Comparison of ENCODE assay signal across 8 mouse cellular contexts in the genomic region with DNA sequence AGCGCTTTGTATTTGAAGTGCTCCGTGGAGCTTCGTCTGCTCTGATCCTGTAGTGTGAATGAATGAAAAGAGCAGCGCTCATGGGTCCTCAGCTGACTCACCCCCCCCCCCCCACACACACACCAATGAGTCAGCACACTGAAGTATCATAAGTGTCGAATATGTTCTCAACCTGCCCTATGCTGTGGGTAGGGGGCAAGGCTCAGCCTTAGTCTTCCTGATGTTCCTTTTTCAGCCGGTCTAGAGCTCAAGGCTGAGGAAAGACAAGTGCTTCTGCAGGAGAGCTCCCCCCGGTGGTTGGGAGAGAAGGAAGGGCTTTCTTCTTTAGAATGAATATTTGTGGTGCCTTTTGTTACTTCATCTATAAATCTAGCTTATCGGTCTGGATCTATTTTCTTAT. TPM values are rescaled to one million over a fixed set of nuclear protein-coding genes. Genes with fewer than 3 reads are reported as not detected.
DNase-seq lines count a peak whose midpoint lies in the region; ATAC-seq lines count a peak whose summit lies in the region.

No protein-coding gene starts in this region.

- no peak overlapping the region for H3K4me3 ChIP-seq in forebrain, embryonic 16.5 days (replicated peaks; ENCODE audit: low read length)
- H3K4me3 ChIP-seq in forebrain, embryonic 14.5 days (ENCODE audit: low read depth, low read length): no peak overlapping the region
- H3K4me3 ChIP-seq in intestine, embryonic 16.5 days (ENCODE audit: low read length): peak overlapping the region; percentile 37; the same call in 1 of the 2 replicates
- peak overlapping the region; percentile 30 for H3K4me3 ChIP-seq in lung, embryonic 15.5 days

- H3K9ac ChIP-seq in forebrain, embryonic 16.5 days (replicated peaks; ENCODE audit: low read depth, low read length): no peak overlapping the region
- no peak overlapping the region for H3K9ac ChIP-seq in forebrain, embryonic 14.5 days (ENCODE audit: low read length)
- peak overlapping the region; percentile 54 for H3K9ac ChIP-seq in intestine, embryonic 16.5 days (ENCODE audit: low read depth, low read length)
- H3K9ac ChIP-seq in lung, embryonic 15.5 days: no peak overlapping the region

- H3K4me2 ChIP-seq in forebrain, embryonic 16.5 days (ENCODE audit: low read length): no peak overlapping the region
- no peak overlapping the region for H3K4me2 ChIP-seq in forebrain, embryonic 14.5 days (ENCODE audit: low read length)
- no peak overlapping the region for H3K4me2 ChIP-seq in intestine, embryonic 16.5 days (ENCODE audit: low read depth, low read length)
- peak overlapping the region; percentile 37 for H3K4me2 ChIP-seq in lung, embryonic 15.5 days

- peak; percentile 37; the same call in 1 of the 2 replicates for ATAC-seq in forebrain, embryonic 16.5 days
- no peak for ATAC-seq in forebrain, embryonic 14.5 days
- peak; percentile 81 for ATAC-seq in intestine, embryonic 16.5 days
- ATAC-seq in lung, embryonic 15.5 days (ENCODE audit: borderline replicate concordance, extremely low read depth, low FRiP score, low TSS enrichment): peak; percentile 72; the same call in 1 of the 2 replicates

- no peaks in the 10 kb centered on the region for H3K9me3 ChIP-seq in forebrain, embryonic 16.5 days (ENCODE audit: control insufficient read depth, low read length)
- no peaks in the 10 kb centered on the region for H3K9me3 ChIP-seq in forebrain, embryonic 14.5 days (replicated peaks; ENCODE audit: control insufficient read depth, low read length)
- H3K9me3 ChIP-seq in intestine, embryonic 16.5 days (ENCODE audit: control insufficient read depth, low read length): no peaks in the 10 kb centered on the region
- H3K9me3 ChIP-seq in lung, embryonic 15.5 days: no peaks in the 10 kb centered on the region

- H3K4me1 ChIP-seq in forebrain, embryonic 16.5 days (replicated peaks; ENCODE audit: control insufficient read depth, insufficient read depth, low read length): peaks cover 2% of the 10 kb centered on the region
- H3K4me1 ChIP-seq in forebrain, embryonic 14.5 days (ENCODE audit: control insufficient read depth, insufficient read depth, low read length): no peaks in the 10 kb centered on the region
- peaks cover 2% of the 10 kb centered on the region; the same call in 1 of the 2 replicates for H3K4me1 ChIP-seq in intestine, embryonic 16.5 days (ENCODE audit: control insufficient read depth, insufficient read depth, low read length)
- no peaks in the 10 kb centered on the region for H3K4me1 ChIP-seq in lung, embryonic 15.5 days

- WGBS in forebrain, embryonic 16.5 days: 48% methylated on average over 8 of the region's 8 CpGs
- WGBS in forebrain, embryonic 14.5 days: 54% methylated on average over 8 of the region's 8 CpGs
- 42% methylated on average over 8 of the region's 8 CpGs for WGBS in intestine, embryonic 16.5 days
- 38% methylated on average over 8 of the region's 8 CpGs for WGBS in lung, embryonic 15.5 days

- H3K27me3 ChIP-seq in forebrain, embryonic 16.5 days (replicated peaks; ENCODE audit: control insufficient read depth, insufficient read depth, low read length): no peaks in the 10 kb centered on the region; the same call in 1 of the 2 replicates
- H3K27me3 ChIP-seq in forebrain, embryonic 14.5 days (replicated peaks; ENCODE audit: control insufficient read depth, insufficient read depth, low read length): no peaks in the 10 kb centered on the region
- H3K27me3 ChIP-seq in intestine, embryonic 16.5 days (replicated peaks; ENCODE audit: control insufficient read depth, insufficient read depth, low read length): no peaks in the 10 kb centered on the region
- H3K27me3 ChIP-seq in lung, embryonic 15.5 days: no peaks in the 10 kb centered on the region

- no peak overlapping the region for H3K27ac ChIP-seq in forebrain, embryonic 16.5 days (ENCODE audit: low read length)
- H3K27ac ChIP-seq in forebrain, embryonic 14.5 days (ENCODE audit: low read depth, low read length): no peak overlapping the region
- H3K27ac ChIP-seq in intestine, embryonic 16.5 days (ENCODE audit: low read length): peak overlapping the region; percentile 23
- H3K27ac ChIP-seq in lung, embryonic 15.5 days: peak overlapping the region; percentile 19; the same call in 1 of the 2 replicates

- H3K36me3 ChIP-seq in forebrain, embryonic 16.5 days (ENCODE audit: control insufficient read depth, insufficient read depth): no peaks in the 10 kb centered on the region
- no peaks in the 10 kb centered on the region for H3K36me3 ChIP-seq in forebrain, embryonic 14.5 days (ENCODE audit: control insufficient read depth, insufficient read depth, low read length)
- no peaks in the 10 kb centered on the region for H3K36me3 ChIP-seq in intestine, embryonic 16.5 days (ENCODE audit: control insufficient read depth, insufficient read depth, low read length)
- H3K36me3 ChIP-seq in lung, embryonic 15.5 days: no peaks in the 10 kb centered on the region

- no peak for DNase-seq in forebrain, embryonic 14.5 days (ENCODE audit: low spot score)
- peak; percentile 35 for DNase-seq in thymus, postnatal 4 days
- DNase-seq in thymus, postnatal 10 days (ENCODE audit: low spot score in 2 of 2): no peak
- no peak for DNase-seq in natural killer cell, adult 2 months (ENCODE audit: low spot score in 2 of 2)
- no peak for DNase-seq in heart, adult 8-10 months (ENCODE audit: low spot score)

RNA-seq across cellular contexts. Expression of a gene that starts 1.1 kb away (rescaled TPM):
- 0.16 and 0.32 TPM in 2 replicates for polyA plus RNA-seq in forebrain, embryonic 16.5 days (2015; fragmentation: Nextera tagmentation; extraction: Ambion mirVana)
- polyA plus RNA-seq in forebrain, embryonic 14.5 days (2014; fragmentation: Nextera tagmentation; extraction: Ambion mirVana): 0.06 and 0.09 TPM in 2 replicates
- polyA plus RNA-seq in intestine, embryonic 16.5 days (2015; fragmentation: Nextera tagmentation; extraction: Ambion mirVana): 12.7 and 13.9 TPM in 2 replicates
- 6.6 and 6.7 TPM in 2 replicates for polyA plus RNA-seq in lung, embryonic 15.5 days (2015; fragmentation: Nextera tagmentation; extraction: Ambion mirVana)
- under 1 TPM; 0.33 to 0.59 (median 0.37) TPM for total RNA-seq in heart, adult 8-10 months (2022)

Comparison
In these comparisons a context has a peak if more than half of its experiments do, and no peak if none do; other contexts are left out.
1. H3K27ac ChIP-seq: peak in intestine, embryonic 16.5 days (single experiment) and lung, embryonic 15.5 days (single experiment); none in forebrain, embryonic 16.5 days (single experiment) and forebrain, embryonic 14.5 days (single experiment).
2. H3K4me3 ChIP-seq: peak in intestine, embryonic 16.5 days (single experiment) and lung, embryonic 15.5 days (single experiment); none in forebrain, embryonic 16.5 days (single experiment) and forebrain, embryonic 14.5 days (single experiment).